Mouse (Mus musculus): ENCODE results near the gene Gbp8. TPM values are rescaled to one million over a fixed set of nuclear protein-coding genes. Genes with fewer than 3 reads are reported as not detected.
"Not testable (repeated sequence)": the region's sequence is repeated elsewhere in the genome, so short reads cannot be mapped to it uniquely, and the experiment has no call there.

The Gbp8 gene
- polyA plus RNA-seq, 1 experiment from 2014 or later, result 1.4 TPM

DNA sequence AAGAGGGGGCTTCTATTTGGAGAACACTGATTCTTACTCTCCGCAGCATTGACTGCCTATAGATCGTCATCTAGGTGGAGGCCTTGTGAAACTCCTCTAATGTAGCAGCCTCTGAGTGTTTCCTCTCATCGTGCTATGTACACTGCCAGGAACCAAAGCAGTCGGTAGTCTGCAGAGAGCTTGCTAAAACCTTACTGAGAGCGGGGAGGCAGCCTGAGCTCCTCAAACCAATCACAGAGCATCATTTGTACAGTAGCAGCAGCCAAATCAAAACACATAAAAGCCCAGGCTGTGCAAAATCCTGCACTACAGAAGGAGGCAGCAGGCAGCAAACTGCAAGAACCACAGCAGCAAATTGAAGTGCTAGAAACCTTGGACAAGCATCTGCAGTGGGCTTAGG lies 25.7 kb downstream of the Gbp8 start:
- Histone ChIP-seq H3K9me3 (no peaks in the 10 kb centered on the region), H3K27ac (no peak overlapping the region), H3K4me1 (peaks cover 5% of the 10 kb centered on the region; the same call in 1 of the 2 replicates), H3K27me3 (ENCODE audit: insufficient read depth, poor library complexity, severe bottlenecking) (no peaks in the 10 kb centered on the region), H3K4me3 (no peak overlapping the region), H3K36me3 (peaks cover 4% of the 10 kb centered on the region; the same call in 1 of the 2 replicates)
- 94% methylated on average over 5 of the region's 5 CpGs for WGBS
- no peak for DNase-seq (ENCODE audit: low spot score)

DNA sequence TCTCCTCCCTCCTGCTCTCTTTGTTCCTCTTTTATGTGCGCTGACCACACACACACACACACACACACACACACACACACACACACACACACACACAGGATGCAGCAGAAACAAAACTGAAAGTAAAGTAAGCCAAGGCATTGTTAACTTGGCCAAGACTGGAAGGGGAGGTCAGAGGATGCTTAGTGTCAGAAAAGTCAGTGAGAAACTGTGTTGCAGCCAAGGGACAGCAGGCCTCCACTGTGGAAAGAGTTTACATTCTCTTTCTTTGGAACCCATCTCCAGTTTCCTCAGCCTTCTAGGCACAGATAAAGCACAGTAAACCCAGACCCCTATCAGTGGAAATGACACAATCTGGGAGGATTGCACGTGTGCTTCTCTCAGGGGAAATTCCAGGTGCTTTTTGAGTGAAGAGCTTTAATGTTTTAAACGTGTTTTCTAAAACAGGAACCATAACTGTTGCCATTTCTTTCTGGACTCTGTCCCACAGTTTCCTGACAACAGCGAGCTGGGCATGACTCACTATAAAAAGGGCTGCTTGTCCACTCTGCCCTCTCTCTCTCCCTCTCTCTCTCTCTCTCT lies 29.0 kb downstream of the Gbp8 start:
- H3K4me3 ChIP-seq; DNase-seq (ENCODE audit: low spot score); H3K36me3 ChIP-seq; H3K4me1 ChIP-seq; H3K9me3 ChIP-seq; H3K27me3 ChIP-seq (ENCODE audit: insufficient read depth, poor library complexity, severe bottlenecking): not testable (repeated sequence)
- H3K27ac ChIP-seq, result peak overlapping the region; percentile 62; the same call in 1 of the 2 replicates
- 8% methylated on average over 4 of the region's 4 CpGs for WGBS

DNA sequence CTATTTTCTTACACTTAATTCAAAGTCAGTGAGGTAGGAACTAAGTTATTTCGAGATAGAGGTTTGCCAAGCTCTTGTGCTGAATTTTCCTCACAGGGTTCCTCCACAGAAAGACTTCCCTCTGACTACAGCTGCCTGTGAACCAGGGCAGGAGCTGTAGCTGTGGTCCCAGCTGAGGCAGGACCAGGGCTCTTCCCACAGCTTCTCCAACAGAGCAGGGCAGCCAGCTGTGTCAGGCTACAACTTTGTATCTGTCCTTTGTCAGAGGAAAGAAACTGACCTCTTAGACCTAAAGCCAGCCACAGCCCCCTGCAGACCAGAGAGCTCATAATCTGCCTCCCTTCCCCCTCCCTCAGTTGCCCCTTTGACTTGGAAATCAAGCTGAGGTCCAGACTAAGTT lies 29.6 kb downstream of the Gbp8 start:
- 45% methylated on average over 1 of the region's 1 CpGs for WGBS
- H3K27me3 ChIP-seq (ENCODE audit: insufficient read depth, poor library complexity, severe bottlenecking); H3K27ac ChIP-seq; H3K4me3 ChIP-seq; H3K4me1 ChIP-seq; H3K36me3 ChIP-seq; H3K9me3 ChIP-seq; DNase-seq (ENCODE audit: low spot score): not testable (repeated sequence)

DNA sequence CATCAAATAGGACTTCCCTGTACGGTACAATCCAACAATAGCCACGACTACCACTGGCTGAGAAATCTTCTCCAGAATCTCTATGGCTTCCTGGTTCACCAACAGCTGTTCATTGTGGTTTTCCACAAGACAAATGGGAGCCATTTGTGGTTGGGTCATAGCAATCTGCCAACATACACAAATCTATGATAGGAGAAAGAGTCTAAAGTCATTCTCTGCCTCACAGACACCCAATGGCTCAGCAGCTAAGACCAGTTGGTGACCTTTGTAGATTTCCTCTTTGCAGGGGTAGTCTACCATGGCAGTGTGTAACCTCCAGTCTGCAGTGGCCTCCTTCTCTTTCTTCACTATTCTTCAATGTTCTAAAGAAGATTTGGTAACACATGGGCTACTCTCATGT lies 33.7 kb downstream of the Gbp8 start:
- H3K27me3 ChIP-seq (ENCODE audit: insufficient read depth, poor library complexity, severe bottlenecking); H3K4me1 ChIP-seq; H3K36me3 ChIP-seq; H3K27ac ChIP-seq; DNase-seq (ENCODE audit: low spot score); H3K9me3 ChIP-seq; H3K4me3 ChIP-seq: not testable (repeated sequence)
- 71% methylated on average over 2 of the region's 2 CpGs for WGBS

DNA sequence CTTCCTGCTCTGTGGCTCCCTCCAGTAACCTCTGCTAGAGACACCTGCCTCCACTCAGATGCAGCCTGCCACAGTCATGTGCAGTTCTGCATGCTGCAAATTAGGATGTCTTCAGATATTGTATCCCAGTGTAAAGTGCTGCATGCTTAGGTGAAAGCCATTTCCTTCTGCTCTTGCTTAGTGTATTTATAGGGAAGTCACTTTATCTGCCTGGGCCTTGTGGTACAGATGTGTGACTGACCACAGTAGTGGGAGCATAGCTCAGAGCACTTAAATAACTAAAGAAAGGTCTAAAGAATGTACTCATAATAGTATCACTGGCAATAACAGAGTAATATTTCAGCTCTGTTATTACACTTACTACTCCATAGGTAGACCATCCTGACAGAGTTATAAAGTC lies 57.4 kb downstream of the Gbp8 start:
- H3K27ac ChIP-seq, result no peak overlapping the region
- no peaks in the 10 kb centered on the region for H3K9me3 ChIP-seq
- no peaks in the 10 kb centered on the region for H3K27me3 ChIP-seq (ENCODE audit: insufficient read depth, poor library complexity, severe bottlenecking)
- H3K4me3 ChIP-seq, result no peak overlapping the region
- no peaks in the 10 kb centered on the region; the same call in 1 of the 2 replicates for H3K36me3 ChIP-seq
- DNase-seq (ENCODE audit: low spot score), result no peak
- H3K4me1 ChIP-seq, result no peaks in the 10 kb centered on the region

DNA sequence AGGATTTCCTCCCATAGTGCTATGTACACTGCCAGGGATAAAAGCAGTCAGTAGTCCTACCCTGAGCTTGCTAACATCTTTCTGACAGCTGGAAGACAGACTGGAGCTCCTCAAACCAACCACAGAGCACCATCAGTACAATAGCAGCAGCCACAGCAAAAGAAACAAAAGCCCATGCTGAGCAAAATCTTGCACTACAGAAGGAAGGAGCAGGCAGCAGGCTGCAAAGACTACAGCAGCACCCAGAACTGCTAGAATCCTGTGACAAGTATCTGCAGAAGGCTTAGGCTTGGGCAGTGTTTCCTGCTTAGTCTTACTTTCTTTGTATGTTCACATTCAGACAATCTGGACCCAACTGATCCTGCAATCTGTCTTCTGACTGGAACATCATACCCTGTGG lies 71.0 kb downstream of the Gbp8 start:
- H3K36me3 ChIP-seq; DNase-seq (ENCODE audit: low spot score); H3K9me3 ChIP-seq; H3K4me1 ChIP-seq; H3K27me3 ChIP-seq (ENCODE audit: insufficient read depth, poor library complexity, severe bottlenecking); H3K4me3 ChIP-seq; H3K27ac ChIP-seq: not testable (repeated sequence)

DNA sequence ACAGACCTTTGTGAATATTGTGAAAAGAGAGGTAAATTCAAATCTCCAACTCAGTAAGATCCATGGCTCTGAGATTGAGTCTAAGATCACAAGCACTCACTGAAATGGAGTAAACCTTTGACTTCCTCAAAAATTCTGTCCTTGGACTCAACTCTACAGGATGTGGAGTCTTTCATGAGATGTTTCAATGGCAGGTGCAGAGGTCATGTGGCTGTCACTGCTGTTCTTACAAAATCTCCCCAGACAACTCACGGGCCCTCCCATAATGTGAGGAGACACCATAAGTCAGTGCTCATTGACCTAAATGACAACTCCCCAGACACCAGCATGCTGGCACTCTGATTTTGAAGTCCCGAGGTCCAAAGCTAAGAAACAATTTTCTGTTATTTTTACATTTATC lies 74.9 kb downstream of the Gbp8 start:
- H3K36me3 ChIP-seq; H3K9me3 ChIP-seq; H3K27ac ChIP-seq; H3K4me3 ChIP-seq; H3K4me1 ChIP-seq; H3K27me3 ChIP-seq (ENCODE audit: insufficient read depth, poor library complexity, severe bottlenecking); DNase-seq (ENCODE audit: low spot score): not testable (repeated sequence)
- WGBS, result 79% methylated on average over 2 of the region's 2 CpGs

DNA sequence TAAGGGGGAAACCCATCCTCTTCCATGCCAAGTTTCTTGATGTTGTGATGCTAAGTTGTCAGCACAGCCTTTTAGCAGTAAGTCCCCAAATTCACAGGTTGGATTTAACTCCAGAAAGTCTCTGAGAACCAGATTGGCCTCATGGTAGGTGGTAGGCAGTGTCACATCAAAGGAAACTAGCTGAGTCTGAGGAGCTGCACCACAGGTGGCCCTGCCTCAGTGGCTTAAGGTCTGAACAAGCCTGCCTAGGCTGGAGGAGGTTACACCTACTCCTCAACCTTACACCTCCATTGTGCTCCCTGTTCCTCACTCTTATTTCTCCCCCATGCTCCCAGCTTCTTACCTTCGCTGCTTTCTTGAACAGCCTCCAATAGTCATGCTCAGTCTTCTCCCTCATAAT lies 76.0 kb downstream of the Gbp8 start:
- 52% methylated on average over 1 of the region's 1 CpGs for WGBS
- DNase-seq (ENCODE audit: low spot score), result no peak
- no peaks in the 10 kb centered on the region for H3K9me3 ChIP-seq
- H3K4me3 ChIP-seq, result no peak overlapping the region
- H3K27ac ChIP-seq, result no peak overlapping the region
- no peaks in the 10 kb centered on the region for H3K36me3 ChIP-seq
- no peaks in the 10 kb centered on the region for H3K27me3 ChIP-seq (ENCODE audit: insufficient read depth, poor library complexity, severe bottlenecking)
- no peaks in the 10 kb centered on the region for H3K4me1 ChIP-seq

DNA sequence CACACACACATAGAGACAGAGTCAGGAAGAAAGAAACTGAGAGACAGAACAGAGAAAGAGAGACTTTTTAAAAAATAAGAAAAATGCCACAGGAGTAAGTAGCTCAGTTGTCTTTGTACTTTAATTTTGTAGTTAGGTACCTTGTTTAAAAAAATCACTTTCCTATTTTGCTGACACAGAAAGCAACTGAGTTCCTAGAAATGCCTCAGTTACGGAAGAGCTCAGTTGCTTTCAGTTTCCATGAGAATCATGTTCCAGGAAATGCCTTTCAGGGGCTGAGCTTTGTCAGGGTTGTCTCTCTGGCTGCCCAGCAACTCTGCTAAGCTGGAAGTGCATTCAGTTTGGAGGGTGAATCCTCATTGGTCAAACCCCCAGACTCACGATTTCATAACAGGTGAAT lies 76.9 kb downstream of the Gbp8 start:
- H3K27me3 ChIP-seq (ENCODE audit: insufficient read depth, poor library complexity, severe bottlenecking); H3K36me3 ChIP-seq; H3K4me3 ChIP-seq; H3K27ac ChIP-seq; DNase-seq (ENCODE audit: low spot score); H3K9me3 ChIP-seq; H3K4me1 ChIP-seq: not testable (repeated sequence)
- WGBS, result 66% methylated on average over 2 of the region's 2 CpGs

DNA sequence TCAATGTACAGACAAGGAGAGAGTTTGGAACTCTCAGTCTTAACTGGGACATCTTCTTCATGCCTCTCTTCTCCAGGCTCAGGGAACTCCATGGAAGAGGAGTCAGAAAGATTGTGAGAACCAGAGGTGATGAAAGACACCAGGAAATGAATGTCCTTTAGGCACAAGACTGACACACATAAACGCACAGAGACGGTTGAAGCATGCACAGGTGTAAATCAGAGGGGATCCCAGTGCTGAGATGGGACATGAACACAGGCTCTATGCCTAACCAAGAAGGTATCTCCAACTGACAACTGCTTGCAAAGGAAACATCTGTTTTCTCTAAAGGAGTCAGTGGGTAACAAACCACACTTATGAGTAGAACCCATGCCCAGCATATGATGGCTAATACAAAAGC lies 79.1 kb downstream of the Gbp8 start:
- no peaks in the 10 kb centered on the region for H3K9me3 ChIP-seq
- H3K27ac ChIP-seq, result no peak overlapping the region
- no peaks in the 10 kb centered on the region for H3K36me3 ChIP-seq
- H3K4me1 ChIP-seq, result no peaks in the 10 kb centered on the region
- 89% methylated on average over 2 of the region's 2 CpGs for WGBS
- no peak for DNase-seq (ENCODE audit: low spot score)
- H3K27me3 ChIP-seq (ENCODE audit: insufficient read depth, poor library complexity, severe bottlenecking), result no peaks in the 10 kb centered on the region
- H3K4me3 ChIP-seq, result no peak overlapping the region

DNA sequence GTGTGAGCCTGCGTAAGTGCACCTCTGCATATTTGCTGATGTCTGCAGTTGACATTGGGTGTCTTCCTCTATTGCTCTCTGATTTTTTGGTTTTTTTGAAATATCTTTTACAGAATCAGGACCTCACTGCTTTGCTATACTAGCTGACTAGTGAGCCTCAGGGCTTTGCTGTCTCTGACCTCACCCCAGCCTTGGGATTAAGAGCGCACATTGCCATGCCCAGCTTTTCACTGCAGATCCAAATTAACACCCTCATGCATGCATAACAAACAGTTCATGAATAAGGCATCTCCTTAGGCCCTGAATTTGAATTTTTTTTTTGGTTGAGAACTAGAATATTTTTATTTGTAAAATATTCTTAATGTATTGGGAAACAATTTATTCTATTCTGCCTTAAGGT lies 84.1 kb downstream of the Gbp8 start:
- WGBS, result 91% methylated on average over 2 of the region's 2 CpGs
- H3K27me3 ChIP-seq (ENCODE audit: insufficient read depth, poor library complexity, severe bottlenecking), result no peaks in the 10 kb centered on the region
- H3K9me3 ChIP-seq, result no peaks in the 10 kb centered on the region
- no peak for DNase-seq (ENCODE audit: low spot score)
- H3K4me3 ChIP-seq, result no peak overlapping the region
- H3K4me1 ChIP-seq, result no peaks in the 10 kb centered on the region
- no peaks in the 10 kb centered on the region for H3K36me3 ChIP-seq
- no peak overlapping the region for H3K27ac ChIP-seq

DNA sequence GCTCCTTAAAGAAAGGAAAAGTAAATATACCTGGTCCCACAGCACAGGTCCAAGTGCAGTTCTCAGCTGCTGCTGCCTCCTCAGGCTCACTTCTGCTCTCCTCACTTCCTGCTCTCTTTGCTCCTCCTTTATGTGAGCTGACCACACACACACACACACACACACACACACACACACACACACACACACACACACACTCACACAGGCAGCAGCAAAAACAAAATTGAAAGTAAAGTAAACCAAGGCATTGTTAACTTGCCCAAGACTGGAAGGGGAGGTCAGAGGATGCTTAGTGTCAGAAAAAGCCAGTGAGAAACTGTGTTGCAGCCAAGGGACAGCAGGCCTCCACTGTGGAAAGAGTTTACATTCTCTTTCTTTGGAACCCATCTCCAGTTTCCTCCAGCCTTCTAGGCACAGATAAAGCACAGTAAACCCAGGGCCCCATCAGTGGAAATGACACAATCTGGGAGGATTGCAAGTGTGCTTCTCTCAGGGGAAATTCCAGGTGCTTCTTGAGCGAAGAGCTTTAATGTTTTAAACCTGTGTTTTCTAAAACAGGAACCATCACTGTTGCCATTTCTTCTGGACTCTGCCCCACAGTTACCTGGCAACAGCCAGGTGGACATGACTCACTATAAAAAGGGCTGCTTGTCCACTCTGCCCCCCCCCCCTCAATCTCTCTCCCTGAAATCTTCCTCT lies 85.7 kb downstream of the Gbp8 start:
- not testable (repeated sequence) for H3K27me3 ChIP-seq (ENCODE audit: insufficient read depth, poor library complexity, severe bottlenecking)
- 67% methylated on average over 1 of the region's 1 CpGs for WGBS

DNA sequence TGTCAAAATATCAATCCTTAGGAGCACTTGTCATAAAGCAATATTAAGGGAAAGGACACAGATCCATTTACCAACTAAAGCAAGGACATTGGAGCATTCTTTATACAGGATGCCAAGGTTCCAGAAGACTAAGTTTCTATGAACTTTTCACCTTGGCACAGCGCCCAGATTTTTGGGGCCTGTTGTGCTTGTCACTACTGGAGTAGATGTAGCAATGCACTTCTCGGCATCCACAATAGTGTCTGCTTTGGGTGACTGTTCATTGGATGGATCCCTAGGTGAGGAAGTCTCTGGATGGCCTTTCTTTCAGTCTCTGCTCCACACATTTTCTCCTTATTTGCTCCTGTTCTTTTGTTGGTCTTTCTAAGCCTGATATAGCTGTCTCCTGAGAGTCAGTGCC lies 107.0 kb downstream of the Gbp8 start:
- Histone ChIP-seq H3K27ac (no peak overlapping the region), H3K9me3 (no peaks in the 10 kb centered on the region), H3K4me3 (no peak overlapping the region), H3K4me1 (no peaks in the 10 kb centered on the region), H3K27me3 (ENCODE audit: insufficient read depth, poor library complexity, severe bottlenecking) (no peaks in the 10 kb centered on the region), H3K36me3 (no peaks in the 10 kb centered on the region)
- WGBS, result 76% methylated on average over 2 of the region's 2 CpGs
- no peak for DNase-seq (ENCODE audit: low spot score)

More for the DNA sequence above, 85.7 kb downstream of the Gbp8 start:
- H3K36me3 ChIP-seq; H3K9me3 ChIP-seq; H3K27ac ChIP-seq; DNase-seq (ENCODE audit: low spot score); H3K4me1 ChIP-seq; H3K4me3 ChIP-seq: not testable (repeated sequence)

DNA sequence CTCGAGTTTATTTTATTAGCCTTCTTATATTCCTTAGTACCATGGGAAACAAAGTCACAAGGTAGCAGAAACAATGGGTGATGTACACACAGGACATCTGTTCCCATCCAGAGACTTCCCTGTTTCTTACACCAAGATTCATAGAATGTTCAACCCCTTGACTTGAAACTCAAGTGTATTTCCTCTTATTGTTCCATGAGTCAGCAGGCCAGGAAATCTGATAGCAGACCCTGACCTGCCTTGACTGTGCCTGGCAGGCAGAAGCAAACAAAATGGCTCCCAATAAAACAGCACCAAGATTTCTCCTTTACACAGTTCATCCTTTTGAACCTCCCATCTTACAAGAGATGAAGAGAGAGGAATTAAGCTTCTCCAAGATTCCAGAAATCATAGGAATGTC lies 126.8 kb downstream of the Gbp8 start:
- no peak overlapping the region for H3K27ac ChIP-seq
- DNase-seq (ENCODE audit: low spot score), result no peak
- no peaks in the 10 kb centered on the region for H3K27me3 ChIP-seq (ENCODE audit: insufficient read depth, poor library complexity, severe bottlenecking)
- no peaks in the 10 kb centered on the region for H3K9me3 ChIP-seq
- WGBS, result 79% methylated on average over 1 of the region's 1 CpGs
- no peaks in the 10 kb centered on the region for H3K4me1 ChIP-seq
- H3K36me3 ChIP-seq, result no peaks in the 10 kb centered on the region
- no peak overlapping the region for H3K4me3 ChIP-seq

All from heart, embryonic 10.5 days (tissue).